Mouse (Mus musculus): ENCODE measurements around the gene Gm960. TPM values are rescaled to one million over a fixed set of nuclear protein-coding genes. Genes with fewer than 3 reads are reported as not detected.

The Gm960 gene
- polyA plus RNA-seq, 1 experiment from 2014 or later, result 1.1 TPM

Small RNA genes within 50 kb of the gene (microRNA-seq; reads per million reads assigned to microRNA genes)
- gene Mir6986, result not detected

Other genes with a start within 250 kb of the Gm960 start
- gene Syt12, start 221.2 kb downstream of the Gm960 start, polyA plus RNA-seq (2014; fragmentation: Nextera tagmentation; extraction: Ambion mirVana), result 0.88 and 0.95 TPM in 2 replicates
- gene 2010003K11Rik, start 200.1 kb downstream of the Gm960 start, polyA plus RNA-seq (2014; fragmentation: Nextera tagmentation; extraction: Ambion mirVana), result not detected in 2 replicates
- 8.2 and 8.7 TPM in 2 replicates for gene Pcx, start 188.2 kb downstream of the Gm960 start, polyA plus RNA-seq (2014; fragmentation: Nextera tagmentation; extraction: Ambion mirVana)
- gene Lrfn4, start 83.0 kb downstream of the Gm960 start, polyA plus RNA-seq (2014; fragmentation: Nextera tagmentation; extraction: Ambion mirVana), result 5.1 and 6.1 TPM in 2 replicates
- gene Rce1, start 73.0 kb downstream of the Gm960 start, polyA plus RNA-seq (2014; fragmentation: Nextera tagmentation; extraction: Ambion mirVana), result 35.8 and 38.5 TPM in 2 replicates
- gene Sptbn2, start 12.5 kb upstream of the Gm960 start, polyA plus RNA-seq (2014; fragmentation: Nextera tagmentation; extraction: Ambion mirVana), result 0.24 and 0.27 TPM in 2 replicates
- gene Rbm4b, start 57.8 kb upstream of the Gm960 start, polyA plus RNA-seq (2014; fragmentation: Nextera tagmentation; extraction: Ambion mirVana), result 34.1 and 35.2 TPM in 2 replicates
- gene Rbm4, start 95.2 kb upstream of the Gm960 start, polyA plus RNA-seq (2014; fragmentation: Nextera tagmentation; extraction: Ambion mirVana), result 55.9 and 63.1 TPM in 2 replicates
- 20.9 and 24.4 TPM in 2 replicates for gene Gm21992, start 112.9 kb upstream of the Gm960 start, polyA plus RNA-seq (2014; fragmentation: Nextera tagmentation; extraction: Ambion mirVana)
- gene Rbm14, start 113.0 kb upstream of the Gm960 start, polyA plus RNA-seq (2014; fragmentation: Nextera tagmentation; extraction: Ambion mirVana), result 41.5 and 42.6 TPM in 2 replicates
- gene Ccs, start 140.7 kb upstream of the Gm960 start, polyA plus RNA-seq (2014; fragmentation: Nextera tagmentation; extraction: Ambion mirVana), result 38.8 and 39.0 TPM in 2 replicates
- gene Ccdc87, start 140.7 kb upstream of the Gm960 start, polyA plus RNA-seq (2014; fragmentation: Nextera tagmentation; extraction: Ambion mirVana), result not detected in 2 replicates
- 36.9 and 39.2 TPM in 2 replicates for gene Ctsf, start 156.5 kb upstream of the Gm960 start, polyA plus RNA-seq (2014; fragmentation: Nextera tagmentation; extraction: Ambion mirVana)
- 1.5 and 2.0 TPM in 2 replicates for gene Actn3, start 179.2 kb upstream of the Gm960 start, polyA plus RNA-seq (2014; fragmentation: Nextera tagmentation; extraction: Ambion mirVana)
- gene Zdhhc24, start 180.0 kb upstream of the Gm960 start, polyA plus RNA-seq (2014; fragmentation: Nextera tagmentation; extraction: Ambion mirVana), result 7.2 and 8.2 TPM in 2 replicates
- 1.5 and 2.4 TPM in 2 replicates for gene Bbs1, start 208.0 kb upstream of the Gm960 start, polyA plus RNA-seq (2014; fragmentation: Nextera tagmentation; extraction: Ambion mirVana)
- gene Dpp3, start 229.6 kb upstream of the Gm960 start, polyA plus RNA-seq (2014; fragmentation: Nextera tagmentation; extraction: Ambion mirVana), result 60.8 and 71.8 TPM in 2 replicates
- 0.51 and 0.81 TPM in 2 replicates for gene Peli3, start 244.5 kb upstream of the Gm960 start, polyA plus RNA-seq (2014; fragmentation: Nextera tagmentation; extraction: Ambion mirVana)

All from heart, embryonic 14.5 days (tissue).